Mouse (Mus musculus): Measurements from ENCODE around the gene Ces1e. TPM values are rescaled to one million over a fixed set of nuclear protein-coding genes. Genes with fewer than 3 reads are reported as not detected.
"Not testable (repeated sequence)": the region's sequence is repeated elsewhere in the genome, so short reads cannot be mapped to it uniquely, and the experiment has no call there.

The Ces1e gene
- polyA plus RNA-seq (2017; shearing (Covaris generic)): not detected

DNA sequence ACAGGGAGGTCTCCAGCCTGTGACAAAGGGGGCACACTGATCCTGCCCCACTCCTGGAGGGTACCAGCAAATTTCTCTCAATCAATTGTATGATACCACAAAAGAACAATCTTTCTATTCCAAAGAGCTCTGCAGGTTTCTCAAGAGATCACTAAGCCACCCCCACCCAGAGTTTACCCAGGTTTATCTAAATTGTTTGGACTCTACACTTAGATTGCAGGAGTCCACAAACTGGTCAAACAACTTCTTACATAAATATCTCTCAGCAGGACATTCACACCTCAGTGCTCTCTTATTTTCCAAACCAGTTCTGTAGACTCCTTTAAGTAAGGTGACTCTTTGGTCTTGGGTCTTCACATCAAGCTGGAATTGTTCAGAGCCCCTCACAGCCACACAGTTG is at the start of gene Ces1e:
Gene Ces1e (minus strand): TSS at position 174 of the 400 bp plus-strand sequence.
- no peak for ATAC-seq

DNA sequence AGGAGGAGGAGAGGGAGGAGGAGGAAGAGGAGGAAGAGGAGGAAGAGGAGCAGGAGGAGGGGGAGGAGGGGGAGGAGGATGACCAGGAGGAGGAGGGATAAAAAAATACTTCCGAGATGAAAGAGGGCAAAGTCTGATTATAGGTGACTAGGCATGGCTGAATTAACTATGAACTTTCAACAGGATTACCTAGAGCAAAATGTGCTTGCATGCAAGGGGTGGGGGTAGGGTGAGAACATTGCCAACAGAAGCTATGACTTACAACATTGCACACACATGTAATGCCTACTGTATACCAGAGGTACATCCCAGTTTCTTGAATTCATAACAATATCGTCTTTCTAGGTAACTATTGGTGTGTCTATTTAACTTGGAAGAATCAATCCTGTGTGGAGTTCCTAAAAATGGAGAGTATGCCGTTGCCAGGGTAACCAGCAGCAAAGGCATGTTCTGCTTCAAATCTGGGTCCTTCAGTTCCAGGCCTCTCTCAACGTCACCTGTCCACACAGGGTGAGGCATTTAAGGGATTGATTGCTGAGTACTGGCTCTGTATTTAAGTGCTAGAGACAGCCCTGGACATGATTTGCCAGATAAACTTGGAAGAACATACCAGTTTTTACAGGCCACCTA is 48.9 kb upstream of the Ces1e start:
- no peak for ATAC-seq

DNA sequence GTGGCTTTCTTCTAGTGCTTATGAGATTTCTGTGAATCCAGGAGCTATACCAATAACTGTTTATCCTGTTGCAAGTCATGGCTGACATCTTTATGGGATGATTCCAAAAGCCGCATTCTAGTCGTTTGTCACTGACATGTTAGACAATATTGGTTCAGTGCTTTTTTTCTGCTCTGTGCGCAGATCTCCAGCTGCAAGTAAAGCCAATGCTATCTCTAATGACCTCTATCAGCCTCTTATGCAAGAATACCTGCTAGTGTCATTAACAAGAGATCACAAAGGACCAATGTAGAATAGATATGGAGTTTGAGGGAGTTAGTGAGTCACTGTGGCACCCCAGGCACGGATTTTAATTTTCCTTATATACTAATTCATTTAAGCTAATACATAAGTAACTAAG is 45.2 kb upstream of the Ces1e start:
- no peak for ATAC-seq

DNA sequence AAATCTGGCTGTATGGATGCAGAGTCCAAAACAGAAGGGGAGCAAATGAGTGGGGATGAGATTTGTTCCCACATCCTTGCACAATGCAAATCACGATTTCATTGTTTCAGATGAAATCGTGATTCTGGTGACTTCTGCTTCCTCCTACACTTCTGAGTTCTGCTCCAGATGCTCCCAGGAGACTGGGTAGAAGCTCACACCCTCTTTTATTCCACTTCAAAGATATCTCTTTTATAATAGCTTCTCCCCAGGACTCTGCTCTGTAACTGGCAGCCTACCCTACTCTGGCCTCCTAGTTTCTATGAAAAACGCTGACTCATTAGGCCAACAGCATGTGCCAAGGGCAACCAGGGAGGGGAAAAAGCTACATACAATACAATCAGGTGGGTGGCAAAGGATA is 43.9 kb upstream of the Ces1e start:
- no peak for ATAC-seq

GRCm38 (mm10) chr8:93272686-93273085 is 43.3 kb upstream of the Ces1e start:
- no peak for ATAC-seq

GRCm38 (mm10) chr8:93261436-93261835 is 32.0 kb upstream of the Ces1e start:
- ATAC-seq: no peak

DNA sequence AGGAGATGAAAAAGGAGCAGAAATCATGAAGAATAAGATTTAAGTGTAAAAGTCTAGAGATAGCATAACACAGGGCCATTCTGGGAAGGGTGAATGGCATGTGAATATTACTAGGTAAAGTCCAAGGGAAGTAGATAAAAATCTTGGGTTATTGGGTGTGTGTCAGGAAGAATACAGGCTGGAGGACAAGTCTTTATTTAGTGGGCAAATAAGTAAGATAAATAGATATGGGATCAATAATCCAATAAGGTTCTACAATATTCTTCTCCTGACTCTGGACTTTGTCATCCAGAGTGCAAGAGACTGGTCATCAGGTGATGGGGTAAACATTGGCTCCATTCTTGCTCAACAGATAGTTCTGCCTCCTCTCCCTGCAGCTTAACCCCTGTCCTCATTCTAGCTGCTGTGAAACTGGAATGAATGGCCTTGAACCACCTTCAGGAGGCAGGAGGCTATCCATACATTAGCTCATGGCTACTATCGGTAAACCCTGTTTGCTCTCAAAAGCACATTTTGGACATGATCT is 23.0 kb upstream of the Ces1e start:
- ATAC-seq: no peak

- ATAC-seq: no peak
These were observed 16.6 kb upstream of the Ces1e start for GRCm38 (mm10) chr8:93246057-93246456.

GRCm38 (mm10) chr8:93239884-93240283 is 10.5 kb upstream of the Ces1e start:
- no peak for ATAC-seq

DNA sequence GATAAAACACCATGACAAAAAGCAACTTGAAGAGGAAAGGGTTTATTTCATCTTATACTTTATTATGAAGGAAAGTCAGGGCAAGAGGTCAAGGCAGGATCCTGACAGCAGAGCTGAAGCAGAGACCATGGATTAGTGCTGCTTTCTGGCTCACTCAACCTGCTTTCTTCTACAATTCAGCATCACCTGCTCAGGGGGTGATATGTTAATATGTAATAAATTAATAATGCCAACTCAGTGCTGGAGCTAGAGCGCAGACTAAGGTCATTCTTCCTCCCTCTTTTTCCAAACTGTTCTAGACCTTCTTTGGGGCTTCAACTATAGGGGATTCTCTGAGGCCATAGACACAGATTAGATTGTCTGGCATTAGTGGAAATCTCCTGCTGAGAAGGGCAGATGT is 6.3 kb upstream of the Ces1e start:
- no peak for ATAC-seq

DNA sequence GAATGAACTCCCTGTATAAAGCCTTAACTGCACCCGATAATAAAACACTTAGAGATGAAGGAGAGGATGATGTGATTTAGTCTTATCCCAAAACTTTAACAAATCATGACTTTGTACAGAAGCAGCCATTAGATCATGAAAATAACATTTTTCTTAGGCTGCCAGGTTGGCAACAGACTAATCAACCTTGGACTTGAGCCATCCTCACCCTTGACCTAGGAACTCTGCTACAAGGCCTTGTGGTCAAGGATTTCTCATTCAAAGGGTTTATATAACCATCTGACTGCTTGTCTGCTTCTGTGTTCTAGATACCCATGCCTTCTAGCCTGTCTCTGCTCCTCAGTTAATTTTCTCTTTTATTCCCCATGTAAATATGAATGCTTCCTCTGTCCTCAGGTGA is 5.3 kb upstream of the Ces1e start:
- no peak for ATAC-seq

DNA sequence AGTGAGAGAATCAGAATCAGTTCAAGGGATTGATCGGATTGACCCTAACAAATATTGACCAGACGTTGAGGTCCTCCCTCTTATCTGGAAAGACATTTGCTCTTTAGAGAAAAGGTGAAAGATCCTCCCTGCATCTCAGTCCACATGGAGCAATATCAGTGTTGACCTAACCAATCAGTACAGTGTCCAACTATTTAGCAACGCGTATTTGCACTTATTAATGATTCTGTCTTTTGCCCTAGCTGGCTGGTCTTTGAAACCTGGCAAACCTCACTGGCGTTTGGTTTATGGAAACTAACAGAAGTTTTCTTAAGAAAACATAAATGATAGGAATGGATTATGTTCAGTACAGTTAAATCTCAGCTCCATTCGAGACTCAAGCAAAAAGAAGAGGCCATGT is 4.6 kb upstream of the Ces1e start:
- ATAC-seq: no peak

DNA sequence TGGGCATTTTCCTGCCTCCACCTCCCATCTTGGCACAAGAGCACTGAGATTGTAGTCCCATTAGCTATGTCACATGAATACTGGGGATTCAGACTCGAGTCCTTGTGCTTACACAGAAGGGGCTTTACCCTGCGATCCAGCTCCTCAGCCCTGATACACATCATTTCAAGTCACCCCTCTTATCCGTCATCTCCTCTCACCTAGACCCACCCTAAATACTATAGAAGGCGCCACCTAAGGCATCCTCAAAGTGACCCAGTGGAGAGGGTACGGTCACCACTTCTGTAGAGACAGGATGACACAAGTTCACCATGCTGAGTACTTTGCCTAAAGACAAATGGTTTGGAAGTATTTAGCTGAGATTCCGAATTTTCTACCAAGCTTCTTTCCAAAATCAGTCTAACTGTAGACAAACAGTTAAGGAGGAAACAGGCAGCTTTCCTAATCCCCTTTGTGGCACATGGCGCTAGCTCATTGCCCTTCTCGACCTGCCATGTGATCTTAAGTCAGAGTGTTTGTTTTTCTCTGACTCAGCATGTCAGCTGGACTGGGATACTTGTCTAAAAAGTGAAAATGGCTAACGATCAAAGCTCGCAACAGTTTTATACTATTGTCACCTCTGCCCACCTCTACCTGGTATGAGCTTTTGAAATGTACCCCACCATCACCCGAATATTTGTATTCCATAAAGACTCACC is 597 bp downstream of the Ces1e start:
- no peak for ATAC-seq

GRCm38 (mm10) chr8:93226471-93226870 is 2.9 kb downstream of the Ces1e start:
- not testable (repeated sequence) for ATAC-seq

GRCm38 (mm10) chr8:93221896-93222295 is 7.5 kb downstream of the Ces1e start:
- ATAC-seq: no peak

GRCm38 (mm10) chr8:93217867-93218266 is 11.6 kb downstream of the Ces1e start:
- no peak for ATAC-seq

DNA sequence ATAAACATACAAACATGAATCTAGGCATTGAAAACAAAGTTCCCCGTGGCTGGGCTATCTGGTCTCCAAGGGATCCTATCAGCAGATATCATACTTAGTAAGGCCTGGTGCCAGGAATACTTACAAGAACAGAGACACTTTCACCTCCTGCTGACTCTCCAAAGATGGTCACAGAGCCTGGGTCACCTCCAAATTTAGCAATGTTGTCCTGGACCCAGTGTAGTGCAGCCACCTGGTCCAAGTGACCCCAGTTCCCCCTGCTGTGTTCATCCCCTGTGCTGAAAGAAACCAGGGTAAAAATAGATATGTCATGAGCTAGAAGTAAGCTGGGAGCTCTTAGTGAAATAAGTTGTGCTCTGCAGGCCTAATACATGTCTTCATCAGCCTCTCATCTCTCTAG is 12.0 kb downstream of the Ces1e start:
- no peak for ATAC-seq

GRCm38 (mm10) chr8:93211091-93211490 is 18.3 kb downstream of the Ces1e start:
- no peak for ATAC-seq

DNA sequence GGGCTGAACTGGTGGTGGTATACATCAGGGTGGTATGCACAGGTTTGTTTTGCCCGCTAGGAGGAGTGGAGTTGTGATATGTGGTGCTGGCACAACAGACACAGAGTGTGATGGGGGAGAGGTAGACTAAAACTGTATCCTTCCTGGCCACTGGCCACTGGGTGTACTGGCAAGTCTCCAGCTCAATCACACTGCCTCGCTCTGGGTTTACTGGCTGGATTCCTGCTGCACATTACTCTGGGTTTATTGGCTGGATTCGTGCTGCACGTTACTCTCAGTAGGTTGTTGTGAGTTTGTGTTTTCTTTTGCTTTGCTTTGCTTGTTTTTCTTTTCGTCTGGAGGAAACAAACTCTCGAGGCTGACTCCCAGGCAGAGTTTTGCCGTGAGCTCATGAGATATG is 30.3 kb downstream of the Ces1e start:
- ATAC-seq: not testable (repeated sequence)

DNA sequence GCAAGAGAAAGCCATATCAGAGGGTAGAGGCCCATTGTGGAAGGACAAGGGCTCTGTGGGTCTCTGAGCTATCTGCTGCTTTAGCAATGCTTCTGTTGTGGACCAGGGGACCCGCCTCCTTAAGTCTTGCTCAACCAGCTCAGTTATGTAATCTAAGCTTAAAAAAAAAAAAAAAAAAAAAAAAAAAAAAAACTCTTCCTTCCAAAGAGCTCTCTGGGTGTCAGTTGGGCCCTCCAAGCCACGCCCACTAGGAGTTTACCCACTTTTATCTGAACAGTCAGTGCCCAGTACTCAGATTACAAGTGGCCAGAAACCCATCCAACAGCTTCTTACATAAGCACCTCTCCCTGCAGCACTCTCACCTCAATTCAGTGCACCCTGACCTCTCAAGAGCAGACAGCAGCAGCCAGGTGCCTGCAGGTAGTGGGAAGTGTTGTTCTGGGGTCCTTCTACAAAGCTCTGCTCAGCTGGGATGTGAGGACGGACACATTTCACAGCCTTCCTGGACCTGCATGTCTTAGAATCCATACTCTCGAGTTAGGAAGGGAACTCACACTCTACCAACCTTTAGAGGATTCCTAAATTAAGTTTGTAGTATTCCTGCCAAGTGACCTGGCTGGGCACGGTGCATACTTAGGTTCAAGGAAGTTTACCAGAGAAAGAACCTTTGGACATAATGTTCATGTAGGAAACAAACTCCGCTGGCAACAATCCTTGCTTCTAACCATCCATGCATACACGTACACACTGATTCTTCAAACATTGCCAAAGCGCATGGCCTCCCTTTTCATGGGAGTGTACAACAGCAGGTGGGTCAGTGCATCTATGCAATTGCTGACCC is 31.5 kb downstream of the Ces1e start, which contains the start of gene Ces1d:
Gene Ces1d (minus strand): TSS at position 154 of the 841 bp plus-strand sequence.
- ATAC-seq: no peak

- no peak for ATAC-seq
These were observed 33.0 kb downstream of the Ces1e start for GRCm38 (mm10) chr8:93196436-93196835.

DNA sequence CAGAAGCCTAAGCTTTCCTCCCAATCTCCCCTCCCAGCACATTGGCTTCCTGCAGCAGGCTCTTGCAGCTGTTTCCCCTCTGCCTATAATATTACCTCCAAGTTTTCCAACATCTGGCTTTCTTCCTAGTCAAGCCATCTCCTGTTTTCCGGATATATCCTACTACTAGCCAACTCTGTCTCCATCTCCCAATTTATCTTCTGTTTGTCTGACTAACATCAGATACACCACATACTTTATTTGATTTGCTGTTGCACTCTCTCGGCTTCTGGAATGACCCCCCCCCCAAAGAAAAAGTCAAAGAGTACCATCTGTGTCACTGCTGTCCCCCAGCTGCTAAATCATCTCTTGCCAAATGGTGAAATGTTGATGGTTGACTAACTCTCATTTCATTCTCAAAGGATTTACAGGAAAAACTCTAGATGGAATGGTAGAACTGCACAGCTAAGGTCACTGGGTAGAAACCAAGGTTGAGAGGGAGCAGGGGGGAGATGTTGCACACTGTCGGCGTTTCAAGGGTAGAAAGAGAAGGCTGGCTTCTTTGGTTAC is 48.8 kb downstream of the Ces1e start:
- no peak for ATAC-seq

DNA sequence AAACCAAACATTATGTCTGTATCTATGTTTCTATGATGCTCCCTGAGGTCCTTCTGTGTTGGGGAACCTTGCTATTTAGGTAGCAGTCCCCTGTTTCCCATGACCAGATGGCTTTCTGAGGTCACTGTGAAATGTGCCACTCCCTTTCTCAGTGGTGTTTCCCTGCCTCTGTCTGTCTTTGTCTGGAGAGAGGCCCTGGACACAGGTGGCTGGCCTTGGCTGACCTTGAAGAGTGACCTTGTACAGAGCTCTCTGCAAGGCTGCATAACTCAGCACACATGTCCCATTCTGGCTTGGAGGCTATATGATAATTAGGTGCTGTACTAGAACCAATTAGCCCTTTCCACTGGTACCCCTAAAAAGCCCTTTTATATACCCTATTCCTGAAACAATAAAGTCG is 52.8 kb downstream of the Ces1e start:
- no peak for ATAC-seq

All from inflammation-experienced regulatory T-cells, adult 6 months (primary cell).